In the genomic region with DNA sequence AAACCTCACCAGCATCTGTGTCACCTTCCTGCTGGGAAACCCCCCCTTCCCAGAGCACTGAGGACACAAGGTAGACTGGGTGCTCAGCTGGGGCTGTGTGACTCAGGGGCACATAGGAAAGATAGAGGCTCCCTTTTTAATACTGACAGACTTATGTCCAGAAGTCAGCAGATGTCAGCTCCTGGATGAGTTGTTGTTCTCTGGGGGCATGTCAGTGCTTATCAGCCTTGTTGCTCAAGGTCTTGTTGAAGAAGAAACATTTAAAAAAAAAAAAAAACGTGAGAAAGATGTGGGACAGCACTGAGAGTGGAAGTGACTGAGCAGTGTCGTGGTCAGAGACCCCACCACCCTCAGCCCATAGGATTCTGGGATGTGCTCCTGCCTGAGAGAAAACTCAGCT, we compare ENCODE assay signal across 23 mouse cellular contexts. TPM values are rescaled to one million over a fixed set of nuclear protein-coding genes. Genes with fewer than 3 reads are reported as not detected.
DNase-seq lines count a peak whose midpoint lies in the region; ATAC-seq and TF ChIP-seq lines count a peak whose summit lies in the region.
"Had no signal": no experiment of that assay in that cellular context is flagged by ENCODE, and none has a peak within 500 bp of the region (broad histone marks: within the 10 kb centered on the region; RNA-seq: fewer than 3 reads in every experiment).

A gene (plus strand): TSS at position 301 of the 400 bp plus-strand sequence.

- H3K4me2 ChIP-seq in heart, embryonic 11.5 days, result no peak within 1 kb of the TSS
- no peak within 1 kb of the TSS for H3K4me2 ChIP-seq in intestine, embryonic 14.5 days (ENCODE audit: low read length)
- no peak within 1 kb of the TSS for H3K4me2 ChIP-seq in intestine, postnatal 0 days (replicated peaks; ENCODE audit: low read depth)
- H3K4me2 ChIP-seq in liver, postnatal 0 days (ENCODE audit: low read depth, low read length), result no peak within 1 kb of the TSS
- H3K4me2 ChIP-seq in liver, embryonic 11.5 days, result no peak within 1 kb of the TSS

- no peak within 1 kb of the TSS for H3K9ac ChIP-seq in heart, embryonic 11.5 days (ENCODE audit: low read depth, low read length)
- no peak within 1 kb of the TSS for H3K9ac ChIP-seq in intestine, embryonic 14.5 days (ENCODE audit: low read length)
- no peak within 1 kb of the TSS for H3K9ac ChIP-seq in intestine, postnatal 0 days (ENCODE audit: low read depth, low read length)
- no peak within 1 kb of the TSS for H3K9ac ChIP-seq in liver, postnatal 0 days (replicated peaks)
- H3K9ac ChIP-seq in liver, embryonic 11.5 days (ENCODE audit: low read depth, low read length), result no peak within 1 kb of the TSS

- H3K9me3 ChIP-seq in heart, embryonic 10.5 days, result no peaks in the 10 kb centered on the region
- no peaks in the 10 kb centered on the region for H3K9me3 ChIP-seq in heart, embryonic 11.5 days (replicated peaks; ENCODE audit: control insufficient read depth, low read length)
- no peaks in the 10 kb centered on the region for H3K9me3 ChIP-seq in intestine, embryonic 14.5 days (ENCODE audit: control insufficient read depth, low read length)
- no peaks in the 10 kb centered on the region for H3K9me3 ChIP-seq in intestine, postnatal 0 days (ENCODE audit: control insufficient read depth)
- H3K9me3 ChIP-seq in liver, postnatal 0 days (ENCODE audit: low read length), result no peaks in the 10 kb centered on the region
- no peaks in the 10 kb centered on the region for H3K9me3 ChIP-seq in liver, embryonic 11.5 days (ENCODE audit: control insufficient read depth, low read length)
- H3K9me3 ChIP-seq: G1E had no signal

- WGBS in heart, embryonic 10.5 days, result 43% methylated on average over 2 of the region's 2 CpGs
- WGBS in heart, embryonic 11.5 days (ENCODE audit: insufficient replicate concordance), result 39% methylated on average over 2 of the region's 2 CpGs
- WGBS in intestine, embryonic 14.5 days, result 54% methylated on average over 2 of the region's 2 CpGs
- WGBS in intestine, postnatal 0 days, result 45% methylated on average over 2 of the region's 2 CpGs
- WGBS in liver, postnatal 0 days (ENCODE audit: insufficient replicate concordance), result 18% methylated on average over 2 of the region's 2 CpGs
- WGBS in liver, embryonic 11.5 days, result 23% methylated on average over 2 of the region's 2 CpGs

- H3K27me3 ChIP-seq in heart, embryonic 10.5 days (ENCODE audit: insufficient read depth, poor library complexity, severe bottlenecking), result no peaks in the 10 kb centered on the region
- no peaks in the 10 kb centered on the region for H3K27me3 ChIP-seq in heart, embryonic 11.5 days (ENCODE audit: control insufficient read depth, insufficient read depth, low read length)
- H3K27me3 ChIP-seq in intestine, embryonic 14.5 days (replicated peaks; ENCODE audit: control insufficient read depth, insufficient read depth, low read length), result no peaks in the 10 kb centered on the region
- no peaks in the 10 kb centered on the region for H3K27me3 ChIP-seq in intestine, postnatal 0 days (replicated peaks; ENCODE audit: control insufficient read depth, insufficient read depth, low read length)
- H3K27me3 ChIP-seq in liver, postnatal 0 days (ENCODE audit: insufficient read depth, low read length), result no peaks in the 10 kb centered on the region
- no peaks in the 10 kb centered on the region for H3K27me3 ChIP-seq in liver, embryonic 11.5 days (replicated peaks; ENCODE audit: control insufficient read depth, insufficient read depth, low read length)
- H3K27me3 ChIP-seq: Patski had no signal

- H3K4me1 ChIP-seq in heart, embryonic 10.5 days, result no peaks in the 10 kb centered on the region
- H3K4me1 ChIP-seq in heart, embryonic 11.5 days (ENCODE audit: control insufficient read depth, insufficient read depth, low read length), result no peaks in the 10 kb centered on the region
- H3K4me1 ChIP-seq in intestine, embryonic 14.5 days (replicated peaks; ENCODE audit: control insufficient read depth, insufficient read depth, low read length), result no peaks in the 10 kb centered on the region
- no peaks in the 10 kb centered on the region for H3K4me1 ChIP-seq in intestine, postnatal 0 days (replicated peaks; ENCODE audit: control insufficient read depth, insufficient read depth, low read length)
- no peaks in the 10 kb centered on the region for H3K4me1 ChIP-seq in liver, postnatal 0 days (ENCODE audit: insufficient read depth)
- no peaks in the 10 kb centered on the region for H3K4me1 ChIP-seq in liver, embryonic 11.5 days (replicated peaks; ENCODE audit: control insufficient read depth, insufficient read depth, low read length)

- H3K27ac ChIP-seq in heart, embryonic 10.5 days, result no peak within 1 kb of the TSS
- H3K27ac ChIP-seq in heart, embryonic 11.5 days (ENCODE audit: low read depth, low read length), result no peak within 1 kb of the TSS
- no peak within 1 kb of the TSS for H3K27ac ChIP-seq in intestine, embryonic 14.5 days (ENCODE audit: low read depth)
- no peak within 1 kb of the TSS for H3K27ac ChIP-seq in intestine, postnatal 0 days (ENCODE audit: low read depth, low read length)
- H3K27ac ChIP-seq in liver, postnatal 0 days (ENCODE audit: low read depth), result no peak within 1 kb of the TSS
- H3K27ac ChIP-seq in liver, embryonic 11.5 days (ENCODE audit: low read depth, low read length), result no peak within 1 kb of the TSS

- DNase-seq in heart, embryonic 10.5 days (ENCODE audit: low spot score), result peak; percentile 41
- DNase-seq in intestine, embryonic 14.5 days (ENCODE audit: low spot score), result peak; percentile 20
- DNase-seq in liver, postnatal 0 days, result no peak
- DNase-seq in liver, embryonic 11.5 days (ENCODE audit: low spot score), result no peak
- DNase-seq in urinary bladder, postnatal 14 days (ENCODE audit: low spot score), result peak; percentile 1
- no peak for DNase-seq in urinary bladder, postnatal 4 days (ENCODE audit: low spot score in 2 of 2)
- DNase-seq: adrenal gland, adult 2 months; adrenal gland, adult 8-10 months; adrenal gland, postnatal 10 days; adrenal gland, postnatal 14 days; adrenal gland, postnatal 25 days; adrenal gland, postnatal 36 days; B cell, adult 2 months; cerebellum, adult 11 months; cerebellum, adult 11-12 months had no signal

- H3K4me3 ChIP-seq in heart, embryonic 10.5 days, result no peak within 1 kb of the TSS
- no peak within 1 kb of the TSS for H3K4me3 ChIP-seq in heart, embryonic 11.5 days (ENCODE audit: low read depth, low read length)
- H3K4me3 ChIP-seq in intestine, embryonic 14.5 days (ENCODE audit: low read depth, low read length), result no peak within 1 kb of the TSS
- no peak within 1 kb of the TSS for H3K4me3 ChIP-seq in intestine, postnatal 0 days (ENCODE audit: low read depth, low read length)
- H3K4me3 ChIP-seq in liver, postnatal 0 days (ENCODE audit: low read depth, low read length), result no peak within 1 kb of the TSS
- H3K4me3 ChIP-seq in liver, embryonic 11.5 days (ENCODE audit: low read depth, low read length), result no peak within 1 kb of the TSS

- TF ChIP-seq EP300 in liver, postnatal 0 days (IDR thresholded peaks at IDR 0.05; ENCODE audit: low read depth), result no peak

- H3K36me3 ChIP-seq in heart, embryonic 10.5 days, result no peaks in the 10 kb centered on the region
- no peaks in the 10 kb centered on the region for H3K36me3 ChIP-seq in heart, embryonic 11.5 days (ENCODE audit: control insufficient read depth, insufficient read depth, low read length)
- no peaks in the 10 kb centered on the region for H3K36me3 ChIP-seq in intestine, embryonic 14.5 days (ENCODE audit: control insufficient read depth, insufficient read depth, low read length)
- no peaks in the 10 kb centered on the region for H3K36me3 ChIP-seq in intestine, postnatal 0 days (ENCODE audit: control insufficient read depth, insufficient read depth)
- H3K36me3 ChIP-seq in liver, postnatal 0 days (replicated peaks; ENCODE audit: insufficient read depth, low read length), result no peaks in the 10 kb centered on the region
- no peaks in the 10 kb centered on the region for H3K36me3 ChIP-seq in liver, embryonic 11.5 days (ENCODE audit: control insufficient read depth, insufficient read depth, low read length)
- H3K36me3 ChIP-seq: G1E had no signal

- no peak for TF ChIP-seq CTCF in intestine, postnatal 0 days (IDR thresholded peaks at IDR 0.05; ENCODE audit: low read depth)
- TF ChIP-seq CTCF in liver, postnatal 0 days (IDR thresholded peaks at IDR 0.05; ENCODE audit: low read depth), result no peak

- ATAC-seq in heart, embryonic 11.5 days (replicated peaks; ENCODE audit: insufficient number of reproducible peaks, low FRiP score, low TSS enrichment), result no peak
- no peak for ATAC-seq in intestine, embryonic 14.5 days (replicated peaks; ENCODE audit: low FRiP score, low TSS enrichment, low read depth)
- ATAC-seq in intestine, postnatal 0 days, result no peak
- peak; percentile 40 for ATAC-seq in liver, postnatal 0 days
- no peak for ATAC-seq in liver, embryonic 11.5 days (replicated peaks; ENCODE audit: low FRiP score)
- ATAC-seq: activated CD4-positive, CD25-positive, alpha-beta regulatory T cell, adult 4 months; CD4-positive, CD25-positive, alpha-beta regulatory T cell, adult 4 months; Patski had no signal

RNA-seq across cellular contexts. Expression of the gene that starts here (rescaled TPM):
- polyA plus RNA-seq in heart, embryonic 10.5 days (2016; fragmentation: Nextera tagmentation; extraction: Ambion mirVana), result not detected in 2 replicates
- not detected in 2 replicates for polyA plus RNA-seq in heart, embryonic 11.5 days (2014; fragmentation: Nextera tagmentation; extraction: Ambion mirVana)
- not detected in 2 replicates for polyA plus RNA-seq in intestine, embryonic 14.5 days (2014; fragmentation: Nextera tagmentation; extraction: Ambion mirVana)
- polyA plus RNA-seq in intestine, postnatal 0 days (2015; fragmentation: Nextera tagmentation; extraction: Ambion mirVana), result not detected in 2 replicates
- polyA plus RNA-seq in liver, postnatal 0 days (2015; fragmentation: Nextera tagmentation; extraction: Ambion mirVana), result 0.23 and 0.33 TPM in 2 replicates
- not detected in 2 replicates for polyA plus RNA-seq in liver, embryonic 11.5 days (2014; fragmentation: Nextera tagmentation; extraction: Ambion mirVana)
- polyA plus RNA-seq: activated CD4-positive, CD25-positive, alpha-beta regulatory T cell, adult 4 months; adrenal gland, adult 2 months; brain, embryonic 14.5 days; C2C12; CD4-positive, CD25-positive, alpha-beta regulatory T cell, adult 4 months; G1E; Patski had no signal

Comparison
In these comparisons a context has a peak if more than half of its experiments do, and no peak if none do; other contexts are left out.
1. Peak in DNase-seq in heart, embryonic 10.5 days; RNA of the gene not detected or under 1 TPM.
2. Peak in DNase-seq in intestine, embryonic 14.5 days; RNA of the gene not detected or under 1 TPM.
3. Peak in ATAC-seq in liver, postnatal 0 days; RNA of the gene not detected or under 1 TPM.